Mouse (Mus musculus): Measurements from ENCODE around the gene Nbea.

The Nbea gene

GRCm38 (mm10) chr3:55742654-55743053, 440.8 kb downstream of the Nbea start:
- DNase-seq = no peak

GRCm38 (mm10) chr3:55742218-55742617, 441.3 kb downstream of the Nbea start:
- no peak for DNase-seq

- DNase-seq = no peak
These were observed 442.1 kb downstream of the Nbea start for GRCm38 (mm10) chr3:55741428-55741827.

GRCm38 (mm10) chr3:55733665-55734064, 449.8 kb downstream of the Nbea start:
- DNase-seq = no peak

GRCm38 (mm10) chr3:55730549-55730948, 453.0 kb downstream of the Nbea start:
- no peak for DNase-seq

GRCm38 (mm10) chr3:55730142-55730541, 453.4 kb downstream of the Nbea start:
- no peak for DNase-seq

GRCm38 (mm10) chr3:55714260-55714659, 469.2 kb downstream of the Nbea start:
- DNase-seq = no peak

- no peak for DNase-seq
These were observed 469.6 kb downstream of the Nbea start for GRCm38 (mm10) chr3:55713856-55714255.

- no peak for DNase-seq
These were observed 473.2 kb downstream of the Nbea start for GRCm38 (mm10) chr3:55710300-55710699.

- DNase-seq = no peak
These were observed 481.9 kb downstream of the Nbea start for GRCm38 (mm10) chr3:55701632-55702031.

GRCm38 (mm10) chr3:55697174-55697573, 486.3 kb downstream of the Nbea start:
- no peak for DNase-seq

GRCm38 (mm10) chr3:55693073-55693472, 490.4 kb downstream of the Nbea start:
- no peak for DNase-seq

GRCm38 (mm10) chr3:55688098-55688497, 495.4 kb downstream of the Nbea start:
- DNase-seq = no peak

- no peak for DNase-seq
These were observed 496.5 kb downstream of the Nbea start for GRCm38 (mm10) chr3:55686993-55687392.

- no peak for DNase-seq
These were observed 497.9 kb downstream of the Nbea start for GRCm38 (mm10) chr3:55685627-55686026.

GRCm38 (mm10) chr3:55684892-55685291, 498.6 kb downstream of the Nbea start:
- DNase-seq = no peak

GRCm38 (mm10) chr3:55677691-55678090, 505.8 kb downstream of the Nbea start:
- DNase-seq = no peak

- DNase-seq = no peak
These were observed 509.3 kb downstream of the Nbea start for GRCm38 (mm10) chr3:55674185-55674584.

- no peak for DNase-seq
These were observed 516.5 kb downstream of the Nbea start for GRCm38 (mm10) chr3:55667048-55667447.

- no peak for DNase-seq
These were observed 517.6 kb downstream of the Nbea start for GRCm38 (mm10) chr3:55665928-55666327.

- no peak for DNase-seq
These were observed 518.8 kb downstream of the Nbea start for GRCm38 (mm10) chr3:55664713-55665112.

GRCm38 (mm10) chr3:55661678-55662445, 521.6 kb downstream of the Nbea start:
- DNase-seq = no peak

- DNase-seq = no peak
These were observed 523.2 kb downstream of the Nbea start for GRCm38 (mm10) chr3:55660261-55660838.

- no peak for DNase-seq
These were observed 523.8 kb downstream of the Nbea start for GRCm38 (mm10) chr3:55659558-55660215.

All from lung, postnatal 36 days (tissue).